Mouse (Mus musculus) intestine, postnatal 0 days (tissue): ENCODE measurements around the gene A630095N17Rik. TPM values are rescaled to one million over a fixed set of nuclear protein-coding genes. Genes with fewer than 3 reads are reported as not detected.

Source experiments
- ATAC-seq: fragments of 200-750 bp; cut with Nextera tagmentation; 2 replicates; pipeline ENCODE4 v1.8.0; 2017; ENCODE audit warnings: mild to moderate bottlenecking, moderate TSS enrichment, moderate library complexity
- H3K27ac ChIP-seq: fragments of 300-500 bp; sonication (generic); 2 replicates; pipeline ENCODE4 v1.5.1; 2014; ENCODE audit warnings: mild to moderate bottlenecking, low read depth, low read length, moderate library complexity
- H3K27me3 ChIP-seq: fragments of 300-500 bp; sonication (generic); replicated peaks from 2 replicates; pipeline ENCODE4 v1.6.1; 2014; ENCODE audit warnings: low read length, mixed read lengths; ENCODE audit not compliant: control insufficient read depth, insufficient read depth
- H3K36me3 ChIP-seq: fragments of 300-500 bp; sonication (generic); 2 replicates; pipeline ENCODE4 v1.6.1; 2014; ENCODE audit warnings: mild to moderate bottlenecking, moderate library complexity; ENCODE audit not compliant: control insufficient read depth, insufficient read depth
- H3K4me1 ChIP-seq: fragments of 300-500 bp; sonication (generic); replicated peaks from 2 replicates; pipeline ENCODE4 v1.6.1; 2014; ENCODE audit warnings: antibody characterized with exemption, low read length, mixed read lengths; ENCODE audit not compliant: control insufficient read depth, insufficient read depth
- H3K4me2 ChIP-seq: fragments of 300-500 bp; sonication (generic); replicated peaks from 2 replicates; pipeline ENCODE4 v1.6.1; 2014; ENCODE audit warnings: low read depth, mild to moderate bottlenecking, moderate library complexity
- H3K4me3 ChIP-seq: fragments of 300-500 bp; sonication (generic); 2 replicates; pipeline ENCODE4 v1.5.1; 2014; ENCODE audit warnings: low read depth, low read length
- H3K9ac ChIP-seq: fragments of 300-500 bp; sonication (generic); 2 replicates; pipeline ENCODE4 v1.6.1; 2014; ENCODE audit warnings: mild to moderate bottlenecking, low read depth, low read length
- H3K9me3 ChIP-seq: fragments of 300-500 bp; sonication (generic); 2 replicates; pipeline ENCODE4 v1.6.1; 2016; ENCODE audit warnings: mixed run types; ENCODE audit not compliant: control insufficient read depth
- CTCF ChIP-seq: sonication (generic); IDR thresholded peaks from 2 replicates; pipeline ENCODE4 v1.5.1; 2016; ENCODE audit warnings: low read depth, mild to moderate bottlenecking, control low read depth, antibody characterized with exemption, moderate library complexity
- WGBS: fragments of 180-500 bp; shearing (Covaris S2); extraction: QIAGEN DNeasy Blood & Tissue Kit; methylation state at CpG from one replicate; pipeline ENCODE4 v1.1.7; 2014; 5-methylcytosine and 5-hydroxymethylcytosine counted together
- polyA plus RNA-seq: library from polyadenylated mRNA; unstranded; fragments of >200 nt; fragmentation: Nextera tagmentation; extraction: Ambion mirVana; gene quantifications from 2 replicates; pipeline ENCODE4 v1.2.1, GENCODE M21; 2015

The A630095N17Rik gene
- polyA plus RNA-seq, 1 experiment from 2014 or later, result not detected

- Histone ChIP-seq H3K4me3 (peak overlapping the region; percentile 91), H3K9me3 (no peaks in the 10 kb centered on the region), H3K4me1 (peaks cover 4% of the 10 kb centered on the region; the same call in 1 of the 2 replicates), H3K27ac (peak overlapping the region; percentile 93), H3K36me3 (peaks cover 36% of the 10 kb centered on the region), H3K9ac (peak overlapping the region; percentile 82), H3K4me2 (peak overlapping the region; percentile 92), H3K27me3 (no peaks in the 10 kb centered on the region)
- under 1% methylated on average over 19 of the region's 19 CpGs for WGBS
- no peak for TF ChIP-seq CTCF
- ATAC-seq, result peak; percentile 63
Observed at GRCm38 (mm10) chr1:75192452-75192851, 39.5 kb downstream of the A630095N17Rik start.

- peak within 1 kb of the TSS; percentile 91 for H3K4me3 ChIP-seq
- peak within 1 kb of the TSS; percentile 92 for H3K4me2 ChIP-seq
- H3K36me3 ChIP-seq, result peaks cover 39% of the 10 kb centered on the region
- H3K9me3 ChIP-seq, result no peaks in the 10 kb centered on the region
- H3K9ac ChIP-seq, result peak within 1 kb of the TSS; percentile 82
- ATAC-seq, result peak; percentile 99
- peak within 1 kb of the TSS; percentile 93 for H3K27ac ChIP-seq
- peaks cover 4% of the 10 kb centered on the region; the same call in 1 of the 2 replicates for H3K4me1 ChIP-seq
- no peaks in the 10 kb centered on the region for H3K27me3 ChIP-seq
- under 1% methylated on average over 56 of the region's 56 CpGs for WGBS
- peak; percentile 29; the same call in 1 of the 2 replicates for TF ChIP-seq CTCF
Observed at GRCm38 (mm10) chr1:75191622-75192402, 40.1 kb downstream of the A630095N17Rik start, which contains the start of the genes Ankzf1 and Atg9a. Gene Ankzf1, plus strand, starts transcription at chr1:75192151. Gene Atg9a, minus strand, starts transcription at chr1:75192196.

- Histone ChIP-seq H3K36me3 (peaks cover 39% of the 10 kb centered on the region), H3K4me3 (peak overlapping the region; percentile 91), H3K27me3 (no peaks in the 10 kb centered on the region), H3K27ac (peak overlapping the region; percentile 79; the same call in 1 of the 2 replicates), H3K4me2 (peak overlapping the region; percentile 92), H3K4me1 (peaks cover 4% of the 10 kb centered on the region; the same call in 1 of the 2 replicates), H3K9me3 (no peaks in the 10 kb centered on the region), H3K9ac (peak overlapping the region; percentile 82)
- no peak for ATAC-seq
- TF ChIP-seq CTCF, result no peak
- WGBS, result 40% methylated on average over 5 of the region's 5 CpGs
Observed at GRCm38 (mm10) chr1:75191258-75191621, 40.7 kb downstream of the A630095N17Rik start.

GRCm38 (mm10) chr1:75190577-75190976 is 41.3 kb downstream of the A630095N17Rik start:
- no peaks in the 10 kb centered on the region for H3K9me3 ChIP-seq
- no peaks in the 10 kb centered on the region for H3K27me3 ChIP-seq
- H3K9ac ChIP-seq, result 0 out of 2 replicates have a peak overlapping the region, but pooled peaks have one; percentile 4
- 0 out of 2 replicates have a peak overlapping the region, but pooled peaks have one; percentile 91 for H3K4me3 ChIP-seq
- H3K4me2 ChIP-seq, result peak overlapping the region; percentile 92
- H3K4me1 ChIP-seq, result peaks cover 4% of the 10 kb centered on the region; the same call in 1 of the 2 replicates
- no peak for ATAC-seq
- H3K27ac ChIP-seq, result no peak overlapping the region
- H3K36me3 ChIP-seq, result peaks cover 39% of the 10 kb centered on the region
- 36% methylated on average over 2 of the region's 2 CpGs for WGBS
- TF ChIP-seq CTCF, result no peak

- no peak for ATAC-seq
- Histone ChIP-seq H3K9me3 (no peaks in the 10 kb centered on the region), H3K4me1 (peaks cover 4% of the 10 kb centered on the region; the same call in 1 of the 2 replicates), H3K9ac (no peak overlapping the region), H3K4me2 (no peak overlapping the region), H3K27ac (no peak overlapping the region), H3K27me3 (no peaks in the 10 kb centered on the region), H3K4me3 (no peak overlapping the region), H3K36me3 (peaks cover 53% of the 10 kb centered on the region)
- TF ChIP-seq CTCF, result no peak
- WGBS, result 90% methylated on average over 2 of the region's 2 CpGs
Observed at GRCm38 (mm10) chr1:75187914-75188483, 43.9 kb downstream of the A630095N17Rik start.

GRCm38 (mm10) chr1:75187126-75187525 is 44.8 kb downstream of the A630095N17Rik start:
- H3K36me3 ChIP-seq, result peaks cover 57% of the 10 kb centered on the region
- H3K27me3 ChIP-seq, result no peaks in the 10 kb centered on the region
- ATAC-seq, result no peak
- no peak for TF ChIP-seq CTCF
- H3K27ac ChIP-seq, result no peak overlapping the region
- H3K9ac ChIP-seq, result no peak overlapping the region
- H3K9me3 ChIP-seq, result no peaks in the 10 kb centered on the region
- peaks cover 4% of the 10 kb centered on the region; the same call in 1 of the 2 replicates for H3K4me1 ChIP-seq
- no peak overlapping the region for H3K4me2 ChIP-seq
- H3K4me3 ChIP-seq, result no peak overlapping the region
